Mouse (Mus musculus) ovary, postnatal 36 days (tissue): Measurements from ENCODE around the gene Pdha2.

Source experiments
- DNase-seq: peaks from one replicate; pipeline ENCODE4 v3.0.0; 2022; ENCODE audit warnings: low spot score, mixed read lengths

Pdha2 gene

DNA sequence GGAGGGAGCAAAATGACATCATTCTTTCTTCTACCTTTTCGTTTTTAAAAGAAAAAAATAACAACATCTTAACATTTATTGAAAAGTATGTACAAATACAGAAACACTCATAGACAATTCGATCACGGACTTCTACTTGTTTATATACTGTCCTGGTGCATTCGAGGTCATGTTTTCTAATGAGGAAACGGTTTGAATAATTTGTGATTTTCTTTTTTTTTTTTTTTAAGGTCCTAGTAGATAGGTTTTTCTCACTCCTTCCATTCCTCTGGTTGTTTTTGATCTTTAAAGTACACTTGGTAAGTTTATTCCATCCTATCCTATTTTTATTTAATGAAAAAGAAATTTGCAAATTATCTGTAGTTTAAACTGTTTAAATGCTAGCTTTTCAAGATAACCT is at the start of gene Pdha2:
TSS of gene Pdha2 (minus strand) at position 101 of the 400 bp plus-strand sequence.
- no peak for DNase-seq

- no peak for DNase-seq
These were observed 48.4 kb upstream of the Pdha2 start for GRCm38 (mm10) chr3:141260518-141260917.

DNA sequence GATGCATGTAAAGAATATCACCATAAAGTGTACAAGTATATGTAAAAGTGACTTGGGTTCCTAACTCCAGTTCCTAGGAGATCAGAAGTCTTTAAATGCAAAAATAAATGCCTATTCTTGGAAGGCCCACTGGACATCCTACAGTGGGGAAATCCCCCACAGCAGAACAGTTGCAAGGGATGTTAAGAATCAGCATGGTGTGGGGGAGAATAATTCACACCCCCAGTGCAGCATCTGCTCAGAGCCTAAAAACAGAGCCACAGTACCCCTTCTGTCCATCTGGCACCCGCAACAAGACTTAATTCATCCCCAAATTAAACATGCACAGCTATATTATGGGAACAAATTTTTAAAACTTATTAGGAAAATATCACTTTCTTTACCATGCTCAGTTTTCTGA is 39.3 kb upstream of the Pdha2 start:
- no peak for DNase-seq

- DNase-seq = no peak
These were observed 32.7 kb upstream of the Pdha2 start for GRCm38 (mm10) chr3:141244725-141245298.

- DNase-seq = no peak
These were observed 25.9 kb upstream of the Pdha2 start for GRCm38 (mm10) chr3:141238071-141238470.

DNA sequence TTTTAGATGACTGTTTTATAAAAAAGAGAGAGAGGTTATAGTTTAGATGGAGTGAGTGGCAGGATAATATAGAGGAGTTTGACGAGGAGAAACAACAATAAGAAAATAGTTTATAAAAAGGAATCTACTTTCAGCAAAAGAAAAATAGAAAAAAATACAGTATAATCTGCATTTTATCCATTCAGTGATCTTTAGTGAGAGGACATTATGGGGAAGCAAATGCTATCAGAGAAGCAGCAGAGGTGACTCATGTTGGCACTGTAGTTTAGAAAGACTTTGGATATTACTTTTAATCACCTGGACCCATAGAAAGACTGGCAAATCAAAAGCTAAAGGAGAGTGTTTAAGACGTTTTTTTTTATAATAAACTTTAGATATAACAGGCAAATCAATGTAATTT is 17.0 kb upstream of the Pdha2 start:
- no peak for DNase-seq

- no peak for DNase-seq
These were observed 10.2 kb upstream of the Pdha2 start for GRCm38 (mm10) chr3:141222339-141222738.

DNA sequence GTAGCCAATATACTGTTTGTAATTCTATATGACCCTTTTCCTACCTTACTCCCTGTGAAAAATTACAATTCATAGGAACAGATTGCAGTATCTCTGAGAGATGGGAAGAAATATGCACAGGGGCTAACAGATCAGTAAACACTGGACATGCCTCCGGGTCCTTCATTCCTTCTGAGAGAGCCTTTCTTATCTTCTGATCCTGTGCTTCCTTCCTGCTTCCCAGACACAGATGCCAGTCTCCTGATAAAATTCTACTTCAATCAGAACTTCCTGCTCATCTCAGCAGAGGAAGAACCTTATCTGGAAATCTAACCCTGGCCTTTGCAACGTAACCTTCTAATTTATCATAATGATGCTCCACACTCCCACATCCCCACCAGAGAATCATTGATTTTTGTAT is 6.4 kb upstream of the Pdha2 start:
- DNase-seq = no peak

DNA sequence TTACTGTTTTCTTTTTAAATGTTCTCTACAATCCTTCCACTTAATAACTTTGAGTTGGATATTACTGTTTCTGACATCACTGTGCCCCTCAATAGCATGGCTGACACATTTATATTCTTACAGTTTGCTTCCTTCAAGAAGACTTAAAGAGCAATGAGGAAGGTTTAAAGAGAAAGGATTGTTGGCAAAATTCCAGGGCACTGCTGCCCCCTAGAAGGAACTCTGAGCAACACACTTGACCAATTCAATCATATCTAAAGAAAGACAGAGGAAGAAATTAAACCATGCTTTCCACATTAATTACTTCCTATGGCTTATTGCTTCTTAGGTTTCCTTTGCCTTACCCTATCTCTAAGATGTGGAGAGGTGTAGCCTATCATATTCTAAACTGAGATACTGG is 4.8 kb upstream of the Pdha2 start:
- DNase-seq = no peak

- no peak for DNase-seq
These were observed 4.1 kb upstream of the Pdha2 start for GRCm38 (mm10) chr3:141216237-141216636.

DNA sequence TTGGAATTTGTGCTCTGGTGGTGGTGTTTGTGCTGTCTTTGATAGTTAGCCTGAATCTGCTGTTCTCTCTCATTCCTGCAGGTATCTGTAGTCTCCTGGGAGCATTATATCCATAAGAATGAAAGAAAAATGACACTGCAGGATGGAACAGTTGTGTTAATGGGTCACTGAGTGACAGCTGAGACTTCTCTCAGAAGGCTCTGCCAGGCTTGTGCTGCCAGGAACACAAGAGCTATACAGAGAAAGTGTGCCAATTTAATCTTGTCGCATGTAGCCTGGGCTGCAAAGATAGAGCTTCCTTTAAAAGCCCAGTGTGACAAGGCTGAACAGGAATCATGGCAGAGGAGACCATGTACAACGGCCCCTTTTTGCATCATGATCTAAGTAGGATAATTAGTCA is 2.6 kb upstream of the Pdha2 start:
- no peak for DNase-seq

DNA sequence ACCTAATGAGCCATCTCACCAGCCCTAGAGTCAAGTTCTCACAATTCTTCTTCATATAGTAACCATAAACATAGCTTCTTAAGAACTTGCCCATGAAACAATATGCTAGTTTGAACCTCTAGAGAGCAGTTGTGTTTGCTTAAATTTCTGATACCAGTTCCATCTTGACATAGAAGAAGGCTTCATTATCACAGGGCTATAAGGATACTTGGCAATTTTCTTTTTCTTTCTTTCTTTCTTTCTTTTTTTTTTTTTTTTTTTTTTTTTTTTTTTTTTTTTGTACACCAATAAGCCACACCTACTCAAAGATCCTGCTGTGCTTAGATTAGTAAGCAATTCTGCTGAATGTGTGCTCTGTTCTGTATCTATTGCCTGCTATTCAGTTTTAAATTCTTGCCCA is 2.0 kb upstream of the Pdha2 start:
- no peak for DNase-seq

DNA sequence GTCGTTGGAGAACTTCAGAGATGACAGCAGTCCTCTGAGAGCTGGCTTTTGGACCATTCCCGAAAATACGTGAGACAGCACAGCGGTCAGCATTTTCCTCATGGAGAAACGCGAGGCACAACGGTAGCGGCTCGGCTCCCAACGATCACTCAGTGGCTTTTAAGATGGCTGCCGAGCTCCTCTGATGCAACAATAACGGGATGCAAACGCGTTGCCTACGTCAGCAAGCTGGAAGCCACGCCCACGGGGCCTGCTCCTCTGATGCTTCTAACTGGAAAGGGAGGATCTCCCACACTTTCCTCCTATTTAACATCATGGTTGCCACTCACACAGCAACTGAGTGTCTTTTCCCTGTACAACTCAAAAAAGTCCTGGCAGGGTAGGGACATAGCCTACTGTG is 511 bp downstream of the Pdha2 start:
- DNase-seq = no peak

- DNase-seq = no peak
These were observed 10.4 kb downstream of the Pdha2 start for GRCm38 (mm10) chr3:141201766-141202165.

- DNase-seq = no peak
These were observed 14.8 kb downstream of the Pdha2 start for GRCm38 (mm10) chr3:141197308-141197861.

DNA sequence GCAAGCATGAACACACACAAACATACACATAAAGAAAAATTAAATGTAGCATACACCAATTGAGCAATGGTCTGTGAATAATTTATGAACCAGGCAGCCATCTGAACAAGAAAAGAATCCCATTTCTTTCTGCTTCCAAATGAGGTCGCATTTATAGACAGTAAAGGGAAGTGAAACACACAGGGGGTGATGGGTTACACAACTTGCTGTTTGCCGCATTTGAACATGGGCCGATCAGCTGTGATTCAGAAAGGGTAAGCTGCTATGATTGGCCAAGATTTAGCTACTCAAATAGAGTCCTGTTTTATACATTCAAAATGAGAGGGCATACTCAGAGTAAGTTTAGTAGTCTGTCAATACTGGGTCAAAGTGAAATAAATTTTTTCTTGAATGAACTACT is 20.5 kb downstream of the Pdha2 start:
- DNase-seq = no peak

GRCm38 (mm10) chr3:141190429-141190828 is 21.7 kb downstream of the Pdha2 start:
- DNase-seq = no peak

DNA sequence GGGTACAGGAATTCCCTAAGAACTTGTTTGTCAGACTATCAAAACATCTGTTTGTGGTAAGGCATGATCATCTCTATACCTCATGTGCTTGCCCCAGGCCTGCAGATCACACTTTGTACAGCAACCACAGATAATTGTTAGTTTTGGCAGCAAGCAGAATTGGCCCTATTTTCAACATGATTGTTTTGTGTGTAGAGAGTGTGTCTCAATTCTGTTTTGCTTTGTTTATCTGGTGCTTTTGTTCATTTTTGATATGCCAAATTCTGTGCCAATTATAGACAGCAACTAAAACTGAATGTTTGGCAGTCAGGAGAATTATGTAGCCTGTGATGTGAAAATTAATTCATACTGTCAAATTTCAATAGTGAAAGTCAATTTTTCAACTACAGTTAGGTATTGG is 51.2 kb downstream of the Pdha2 start:
- no peak for DNase-seq
